Mouse (Mus musculus) spleen, adult 10 weeks (tissue): Measurements from ENCODE around the gene Fam133b. TPM values are rescaled to one million over a fixed set of nuclear protein-coding genes. Genes with fewer than 3 reads are reported as not detected.

Experiments
- polyA plus RNA-seq: library from polyadenylated mRNA; stranded (reverse); fragments of 350-450 nt; fragmentation: Illumina TruSeq; extraction: RNeasy Lipid Tissue Mini Kit (QIAGEN cat#74804); gene quantifications from one replicate; pipeline ENCODE4 v1.2.3, GENCODE M21; 2015; ENCODE audit warnings: low replicate concordance; ENCODE audit not compliant: insufficient read depth

Gene Fam133b
- polyA plus RNA-seq = 55.7 TPM

GRCm38 (mm10) chr5:3543629-3544479, at the start of gene Fam133b:
Gene Fam133b, plus strand, starts transcription at chr5:3543833.

GRCm38 (mm10) chr5:3571266-3571665, 27.6 kb downstream of the Fam133b start, which contains the start of gene 1700109H08Rik:
Gene 1700109H08Rik, plus strand, starts transcription at chr5:3571566.

GRCm38 (mm10) chr5:3595693-3596398, 52.2 kb downstream of the Fam133b start, which contains the start of gene Pex1:
Gene Pex1, plus strand, starts transcription at chr5:3596066.

GRCm38 (mm10) chr5:3596399-3596766, 52.8 kb downstream of the Fam133b start, which contains the start of gene Rbm48:
Gene Rbm48, minus strand, starts transcription at chr5:3596585.

Other genes with a start within 250 kb of the Fam133b start
- gene Cdk6, start 202.3 kb upstream of the Fam133b start, polyA plus RNA-seq = 13.4 TPM
- 8.0 TPM for gene 1700109H08Rik, start 27.7 kb downstream of the Fam133b start, polyA plus RNA-seq
- 29.2 TPM for gene Pex1, start 52.2 kb downstream of the Fam133b start, polyA plus RNA-seq
- gene Rbm48, start 52.8 kb downstream of the Fam133b start, polyA plus RNA-seq = 21.6 TPM
- not detected for gene Tmbim7, start 107.3 kb downstream of the Fam133b start, polyA plus RNA-seq
- gene Gatad1, start 113.4 kb downstream of the Fam133b start, polyA plus RNA-seq = 95.5 TPM